Mouse (Mus musculus) heart, postnatal 0 days (tissue): Measurements from ENCODE around the gene Nup133. TPM values are rescaled to one million over a fixed set of nuclear protein-coding genes. Genes with fewer than 3 reads are reported as not detected.

Source experiments
- ATAC-seq: fragments of 200-750 bp; cut with Nextera tagmentation; 2 replicates; pipeline ENCODE4 v1.8.0; 2017; ENCODE audit warnings: low read depth, moderate number of reproducible peaks, moderate library complexity; ENCODE audit not compliant: insufficient read depth
- DNase-seq: peaks from one replicate; pipeline ENCODE4 v3.0.0-alpha.2; 2016; ENCODE audit warnings: low spot score
- H3K27ac ChIP-seq: fragments of 300-500 bp; sonication (generic); 2 replicates; pipeline ENCODE4 v1.5.1; 2014; ENCODE audit warnings: low read depth, mild to moderate bottlenecking
- H3K27me3 ChIP-seq: fragments of 300-500 bp; sonication (generic); 2 replicates; pipeline ENCODE4 v1.6.1; 2014; ENCODE audit warnings: low read length, mixed read lengths; ENCODE audit not compliant: control insufficient read depth, insufficient read depth
- H3K36me3 ChIP-seq: fragments of 300-500 bp; sonication (generic); replicated peaks from 2 replicates; pipeline ENCODE4 v1.6.1; 2014; ENCODE audit warnings: low read length, mixed read lengths; ENCODE audit not compliant: control insufficient read depth, insufficient read depth
- H3K4me1 ChIP-seq: fragments of 300-500 bp; sonication (generic); 2 replicates; pipeline ENCODE4 v1.6.1; 2014; ENCODE audit warnings: antibody characterized with exemption; ENCODE audit not compliant: control insufficient read depth, insufficient read depth
- H3K4me2 ChIP-seq: fragments of 300-500 bp; sonication (generic); 2 replicates; pipeline ENCODE4 v1.6.1; 2014; ENCODE audit warnings: low read depth, mild to moderate bottlenecking, low read length, moderate library complexity
- H3K4me3 ChIP-seq: fragments of 300-500 bp; sonication (generic); 2 replicates; pipeline ENCODE4 v1.5.1; 2014; ENCODE audit warnings: low read depth, low read length
- H3K9ac ChIP-seq: fragments of 300-500 bp; sonication (generic); replicated peaks from 2 replicates; pipeline ENCODE4 v1.6.1; 2014; ENCODE audit warnings: low read depth, low read length, mixed read lengths
- H3K9me3 ChIP-seq: fragments of 300-500 bp; sonication (generic); replicated peaks from 2 replicates; pipeline ENCODE4 v1.6.1; 2016; ENCODE audit warnings: low read length; ENCODE audit not compliant: control insufficient read depth
- CTCF ChIP-seq: IDR thresholded peaks from 2 replicates; pipeline ENCODE4 v1.5.1; 2016; ENCODE audit warnings: antibody characterized with exemption, control low read depth, low read depth
- EP300 ChIP-seq: IDR thresholded peaks from 2 replicates; pipeline ENCODE4 v1.6.1; 2016; ENCODE audit warnings: antibody characterized with exemption, low read depth
- WGBS: fragments of 180-500 bp; shearing (Covaris S2); extraction: QIAGEN DNeasy Blood & Tissue Kit; methylation state at CpG from one replicate; pipeline ENCODE4 v1.1.7; 2014; 5-methylcytosine and 5-hydroxymethylcytosine counted together
- polyA plus RNA-seq: library from polyadenylated mRNA; unstranded; fragments of >200 nt; fragmentation: Nextera tagmentation; extraction: Ambion mirVana; gene quantifications from 2 replicates; pipeline ENCODE4 v1.2.1, GENCODE M21; 2015
- total RNA-seq: library from RNA; depleted of rRNA; stranded (reverse); fragments of >200 nt; gene quantifications from 2 replicates; pipeline ENCODE4 v1.2.3, GENCODE M21; 2014; ENCODE audit warnings: low replicate concordance; rRNA removed

Gene Nup133
- total and polyA plus RNA-seq, 2 experiments from 2014 or later, result 9.8 to 14.8 TPM

DNA sequence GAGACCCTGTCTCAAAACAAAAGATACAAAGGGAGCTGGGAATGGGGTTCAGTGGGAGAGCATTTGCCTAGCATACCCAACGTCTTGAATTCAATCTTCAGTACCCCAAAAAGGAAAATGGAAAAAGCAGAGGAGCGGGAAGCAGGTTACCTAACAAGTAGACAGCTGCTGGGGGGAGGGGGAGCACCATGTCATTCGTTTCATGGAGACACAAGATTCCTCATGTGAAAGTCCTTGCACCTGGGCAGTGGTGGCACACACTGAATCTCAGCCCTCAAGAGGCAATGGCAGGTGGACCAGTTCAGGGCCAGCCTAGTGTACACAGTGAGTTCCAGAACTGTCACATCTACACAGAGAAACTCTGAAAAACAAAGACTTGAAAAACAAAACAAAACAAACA, 91.7 kb downstream of the Nup133 start:
- Histone ChIP-seq H3K27ac (no peak overlapping the region), H3K4me1 (peaks cover 11% of the 10 kb centered on the region; the same call in 1 of the 2 replicates), H3K4me2 (no peak overlapping the region), H3K27me3 (no peaks in the 10 kb centered on the region), H3K4me3 (no peak overlapping the region), H3K9ac (no peak overlapping the region), H3K36me3 (no peaks in the 10 kb centered on the region), H3K9me3 (no peaks in the 10 kb centered on the region)
- no peak for TF ChIP-seq CTCF
- TF ChIP-seq EP300, result no peak
- no peak for DNase-seq
- no peak for ATAC-seq
- 83% methylated on average over 3 of the region's 3 CpGs for WGBS

DNA sequence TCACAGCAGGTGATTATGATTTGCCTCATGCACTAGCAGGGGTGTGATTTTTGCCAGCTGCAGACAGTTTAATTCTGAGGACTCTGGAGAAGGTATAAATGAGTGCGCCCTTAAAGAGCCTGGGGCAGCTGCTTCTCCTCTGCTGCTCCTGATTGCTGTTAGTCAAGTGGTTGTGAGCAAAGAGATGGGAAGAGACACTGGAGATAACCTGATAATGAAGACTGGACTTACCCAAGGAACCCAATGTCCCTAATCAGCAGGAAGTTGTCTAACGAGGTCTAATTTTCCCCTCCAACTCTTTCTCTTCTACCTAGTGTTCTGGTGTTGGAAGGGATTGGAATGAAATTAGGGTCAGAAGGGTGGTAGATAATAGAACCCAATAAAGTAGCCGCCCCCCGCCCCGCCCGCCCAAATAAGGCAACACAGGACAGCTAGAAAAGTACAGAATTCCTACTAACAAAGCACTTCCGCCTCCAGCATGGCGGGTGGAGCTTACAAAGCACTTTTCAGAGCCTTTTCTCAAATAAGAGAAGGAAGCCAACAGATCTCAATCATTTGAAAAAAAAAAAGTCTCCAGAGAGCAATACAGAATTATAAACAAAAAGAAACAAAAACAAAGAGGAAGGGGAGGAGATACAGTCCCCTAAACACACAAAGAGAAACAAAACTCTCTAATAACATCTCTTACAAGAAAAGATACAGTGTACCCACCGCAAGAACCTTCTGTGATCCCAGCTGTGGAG, 94.2 kb downstream of the Nup133 start:
- H3K36me3 ChIP-seq, result no peaks in the 10 kb centered on the region
- no peak overlapping the region for H3K9ac ChIP-seq
- TF ChIP-seq EP300 (no peak), CTCF (no peak)
- peaks cover 10% of the 10 kb centered on the region; the same call in 1 of the 2 replicates for H3K4me1 ChIP-seq
- DNase-seq (no peak), ATAC-seq (no peak)
- no peaks in the 10 kb centered on the region for H3K27me3 ChIP-seq
- H3K4me3 ChIP-seq, result no peak overlapping the region
- no peak overlapping the region for H3K27ac ChIP-seq
- 88% methylated on average over 9 of the region's 9 CpGs for WGBS
- H3K9me3 ChIP-seq, result no peaks in the 10 kb centered on the region
- H3K4me2 ChIP-seq, result no peak overlapping the region

DNA sequence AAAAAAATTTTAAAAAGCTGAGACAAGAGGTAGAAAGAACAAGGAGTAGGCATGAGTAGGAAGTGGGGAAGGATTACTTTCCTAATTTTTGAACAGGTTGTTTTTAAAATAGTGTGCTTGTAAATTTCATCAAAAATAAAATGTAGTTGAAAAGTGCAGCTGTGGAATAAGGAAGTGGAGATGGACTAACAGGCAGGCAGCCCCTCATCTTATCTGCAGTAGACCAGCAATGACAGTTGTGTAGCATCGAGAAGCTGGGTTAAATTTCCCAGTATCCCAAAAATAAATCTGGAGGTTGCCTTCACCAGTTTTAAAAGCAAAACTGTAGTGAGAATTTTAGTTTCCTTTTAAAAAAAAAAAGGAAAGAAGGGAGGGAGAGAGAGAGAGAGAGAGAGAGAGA, 94.8 kb downstream of the Nup133 start:
- H3K27ac ChIP-seq, result no peak overlapping the region
- H3K4me3 ChIP-seq, result no peak overlapping the region
- ATAC-seq, result no peak
- no peak for TF ChIP-seq CTCF
- TF ChIP-seq EP300, result no peak
- no peak overlapping the region for H3K4me2 ChIP-seq
- DNase-seq, result no peak
- no peaks in the 10 kb centered on the region for H3K9me3 ChIP-seq
- no peaks in the 10 kb centered on the region for H3K27me3 ChIP-seq
- no peak overlapping the region for H3K9ac ChIP-seq
- H3K36me3 ChIP-seq, result no peaks in the 10 kb centered on the region
- 65% methylated on average over 1 of the region's 1 CpGs for WGBS
- peaks cover 8% of the 10 kb centered on the region; the same call in 1 of the 2 replicates for H3K4me1 ChIP-seq

DNA sequence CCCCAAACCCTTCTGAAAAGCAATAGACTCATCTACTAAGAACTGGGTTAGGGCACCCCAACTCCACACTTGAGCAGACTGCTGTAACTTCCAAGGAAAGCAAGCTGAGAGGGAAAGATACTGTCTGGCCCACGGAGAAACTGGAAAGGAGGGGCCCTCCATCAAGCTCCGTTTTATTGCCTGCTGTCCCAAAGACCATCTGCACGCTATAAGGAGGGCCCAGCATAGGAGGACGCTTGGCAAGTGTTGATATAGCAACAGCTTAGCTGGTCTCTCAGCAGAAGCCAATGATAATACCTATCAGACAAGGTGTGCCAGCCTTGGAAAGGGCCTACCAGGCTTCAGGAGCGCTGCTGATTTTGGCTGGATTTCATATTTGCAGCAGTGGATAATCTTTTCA, 97.5 kb downstream of the Nup133 start:
- Histone ChIP-seq H3K4me3 (no peak overlapping the region), H3K27ac (no peak overlapping the region), H3K4me1 (no peaks in the 10 kb centered on the region), H3K27me3 (no peaks in the 10 kb centered on the region), H3K9me3 (no peaks in the 10 kb centered on the region), H3K36me3 (no peaks in the 10 kb centered on the region), H3K4me2 (no peak overlapping the region), H3K9ac (no peak overlapping the region)
- DNase-seq (no peak), ATAC-seq (no peak)
- WGBS, result 70% methylated on average over 5 of the region's 5 CpGs
- TF ChIP-seq EP300 (no peak), CTCF (no peak)

DNA sequence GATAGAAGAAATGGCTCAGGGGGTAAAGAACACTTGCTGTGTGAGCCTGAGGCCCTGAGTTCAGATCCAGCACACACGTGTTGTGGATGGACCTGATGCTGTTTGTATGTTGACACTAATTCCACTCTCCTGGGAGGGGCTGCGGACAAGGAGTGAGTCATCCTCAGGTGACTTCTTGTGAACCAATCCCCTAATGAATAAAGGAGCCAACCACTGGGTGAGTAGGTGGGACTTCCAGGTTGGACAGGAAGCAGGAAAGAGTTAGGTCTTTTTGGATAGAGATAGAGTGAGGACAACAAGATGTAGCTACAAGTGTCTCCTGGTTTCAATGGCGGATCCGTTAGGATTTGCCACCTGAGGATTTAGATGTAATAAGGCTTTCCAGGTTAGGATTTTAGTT, 99.7 kb downstream of the Nup133 start:
- no peak for TF ChIP-seq CTCF
- TF ChIP-seq EP300, result no peak
- no peak for ATAC-seq
- 75% methylated on average over 4 of the region's 4 CpGs for WGBS
- no peak overlapping the region for H3K9ac ChIP-seq
- no peaks in the 10 kb centered on the region for H3K27me3 ChIP-seq
- DNase-seq, result no peak
- no peak overlapping the region for H3K27ac ChIP-seq
- H3K4me2 ChIP-seq, result no peak overlapping the region
- H3K9me3 ChIP-seq, result no peaks in the 10 kb centered on the region
- H3K36me3 ChIP-seq, result no peaks in the 10 kb centered on the region
- H3K4me1 ChIP-seq, result no peaks in the 10 kb centered on the region
- no peak overlapping the region for H3K4me3 ChIP-seq

DNA sequence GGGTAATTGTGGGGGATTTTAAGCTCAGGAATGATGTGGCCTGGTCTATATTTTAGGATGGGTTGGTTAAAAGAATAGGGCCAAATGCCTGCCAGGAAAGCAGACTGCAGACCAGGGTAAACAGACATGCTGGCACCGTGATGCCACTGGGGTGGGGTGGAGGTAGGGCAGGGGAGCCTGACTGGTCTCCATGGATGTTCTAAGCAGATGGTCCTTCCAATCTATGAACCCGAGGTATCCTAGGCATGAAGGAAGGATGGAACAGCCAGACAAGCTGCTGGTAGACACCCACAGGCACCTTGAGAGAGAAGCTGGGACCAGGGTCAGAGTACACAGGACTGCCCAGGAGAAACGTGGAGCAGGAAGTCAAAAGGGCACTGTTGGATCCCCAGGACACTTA, 101.5 kb downstream of the Nup133 start:
- Histone ChIP-seq H3K27me3 (no peaks in the 10 kb centered on the region), H3K27ac (no peak overlapping the region), H3K4me2 (no peak overlapping the region), H3K9ac (no peak overlapping the region), H3K9me3 (no peaks in the 10 kb centered on the region), H3K36me3 (0 out of 2 replicates have a peak, but pooled peaks cover under 1% of the 10 kb centered on the region), H3K4me1 (no peaks in the 10 kb centered on the region), H3K4me3 (no peak overlapping the region)
- ATAC-seq (no peak), DNase-seq (no peak)
- 50% methylated on average over 3 of the region's 3 CpGs for WGBS
- TF ChIP-seq CTCF, result no peak
- TF ChIP-seq EP300, result no peak

Other genes starting within 250 kb of the Nup133 start
- 13.7 and 22.1 TPM in 2 replicates for gene Rab4a, start 143.3 kb downstream of the Nup133 start, total RNA-seq
- 30.1 and 31.0 TPM in 2 replicates for gene Rab4a, start 143.3 kb downstream of the Nup133 start, polyA plus RNA-seq
- 5.1 and 6.3 TPM in 2 replicates for gene Ccsap, start 89.1 kb downstream of the Nup133 start, total RNA-seq
- gene Ccsap, start 89.1 kb downstream of the Nup133 start, polyA plus RNA-seq, result 1.2 TPM in 2 replicates
- 180 and 491 TPM in 2 replicates for gene Acta1, start 54.5 kb downstream of the Nup133 start, total RNA-seq
- 120 and 149 TPM in 2 replicates for gene Acta1, start 54.5 kb downstream of the Nup133 start, polyA plus RNA-seq
- gene Abcb10, start 33.9 kb upstream of the Nup133 start, total RNA-seq, result 34.5 and 48.2 TPM in 2 replicates
- gene Abcb10, start 33.9 kb upstream of the Nup133 start, polyA plus RNA-seq, result 17.1 and 17.2 TPM in 2 replicates
- 31.8 and 46.3 TPM in 2 replicates for gene Taf5l, start 72.1 kb upstream of the Nup133 start, total RNA-seq
- gene Taf5l, start 72.1 kb upstream of the Nup133 start, polyA plus RNA-seq, result 14.1 and 17.2 TPM in 2 replicates
- gene Urb2, start 72.2 kb upstream of the Nup133 start, total RNA-seq, result 9.8 and 11.7 TPM in 2 replicates
- gene Urb2, start 72.2 kb upstream of the Nup133 start, polyA plus RNA-seq, result 0.74 and 0.97 TPM in 2 replicates